Mouse (Mus musculus): ENCODE data around the gene Zfp605.

DNA sequence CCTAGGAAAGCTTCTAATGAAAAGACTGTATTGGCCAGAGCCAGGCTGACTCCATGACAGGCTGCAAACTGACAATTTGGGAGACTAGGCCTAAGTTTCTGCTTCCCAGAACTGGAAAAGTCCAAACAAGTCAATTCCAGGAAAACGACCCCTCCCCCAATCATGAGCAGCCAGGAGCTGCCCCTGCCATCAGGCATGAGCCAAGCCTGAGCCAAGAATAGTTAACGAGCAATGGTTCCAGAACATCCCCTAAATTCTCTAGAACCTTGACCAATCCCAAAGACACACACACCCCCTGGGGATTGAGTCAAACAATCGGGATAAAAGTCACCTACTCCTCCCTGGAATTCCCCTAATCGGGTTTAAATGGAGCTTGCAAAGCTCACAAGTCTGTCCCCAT, 26.9 kb upstream of the Zfp605 start:
- TF ChIP-seq JUND (IDR thresholded peaks at IDR 0.05; ENCODE audit: low read depth, low read length) (no peak), EP300 (IDR thresholded peaks at IDR 0.05; ENCODE audit: low read depth in 1 of 2, low read length in 2 of 2) (no peak)

Measured in MEL (cell line).